Mouse (Mus musculus): Measurements from ENCODE around the gene Kcnh7. TPM values are rescaled to one million over a fixed set of nuclear protein-coding genes. Genes with fewer than 3 reads are reported as not detected.
A peak's percentile ranks its signal among the peaks of the same experiment; 100 is the strongest.

The Kcnh7 gene
- polyA plus RNA-seq, 1 experiment from 2014 or later = 1.2 TPM

DNA sequence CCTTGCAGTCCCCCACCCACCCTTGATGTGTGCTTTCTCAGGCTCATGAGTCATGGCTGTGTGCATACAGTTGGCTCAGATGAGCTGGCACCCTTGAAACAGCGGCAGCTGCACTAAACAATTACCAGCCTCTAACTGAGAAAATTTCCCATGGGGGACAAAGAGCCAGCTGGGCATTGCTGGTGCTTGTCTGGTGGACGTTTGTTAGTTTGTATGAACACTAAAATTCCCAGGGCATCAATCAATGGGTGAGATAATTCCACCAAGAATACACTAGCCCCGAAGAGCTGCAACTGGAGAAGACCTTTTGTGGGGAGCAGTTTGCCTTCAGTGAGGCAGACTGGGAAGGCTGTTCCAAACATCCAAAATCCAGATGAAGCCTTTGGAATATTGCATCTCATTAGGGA lies 376.6 kb downstream of the Kcnh7 start:
- H3K9ac ChIP-seq = no peak overlapping the region
- H3K4me1 ChIP-seq = no peaks in the 10 kb centered on the region
- no peak overlapping the region for H3K4me3 ChIP-seq (replicated peaks)
- H3K27me3 ChIP-seq = no peaks in the 10 kb centered on the region
- H3K9me3 ChIP-seq (replicated peaks) = no peaks in the 10 kb centered on the region
- no peak overlapping the region for H3K27ac ChIP-seq (replicated peaks)
- no peak overlapping the region for H3K4me2 ChIP-seq (replicated peaks)
- ATAC-seq (ENCODE audit: insufficient number of reproducible peaks, low FRiP score, low TSS enrichment, low read depth) = peak; percentile 84
- WGBS = 47% methylated on average over 3 of the region's 3 CpGs
- no peaks in the 10 kb centered on the region for H3K36me3 ChIP-seq

DNA sequence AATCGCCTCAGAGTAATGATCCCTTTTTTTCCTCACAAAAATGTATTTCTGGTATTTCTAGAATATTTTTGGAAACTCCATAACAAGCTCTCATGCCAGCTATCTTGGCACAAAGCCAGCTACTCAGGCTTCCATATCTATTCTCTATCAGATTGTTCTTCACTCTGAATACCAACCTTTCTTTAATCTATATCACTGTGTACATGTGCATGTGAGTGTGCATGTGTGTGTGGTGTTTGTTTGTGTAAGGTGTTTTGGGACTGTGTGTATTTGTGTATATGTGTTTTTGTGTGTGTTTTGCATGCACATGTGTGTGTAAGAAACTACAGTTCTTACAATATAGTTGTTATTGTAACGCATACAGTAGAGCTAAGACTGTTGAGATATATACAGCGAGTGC lies 377.2 kb downstream of the Kcnh7 start:
- 83% methylated on average over 3 of the region's 3 CpGs for WGBS
- no peak overlapping the region for H3K9ac ChIP-seq
- no peak overlapping the region for H3K27ac ChIP-seq (replicated peaks)
- no peaks in the 10 kb centered on the region for H3K4me1 ChIP-seq
- no peak overlapping the region for H3K4me2 ChIP-seq (replicated peaks)
- no peak for ATAC-seq (ENCODE audit: insufficient number of reproducible peaks, low FRiP score, low TSS enrichment, low read depth)
- no peak overlapping the region for H3K4me3 ChIP-seq (replicated peaks)
- H3K9me3 ChIP-seq (replicated peaks) = no peaks in the 10 kb centered on the region
- no peaks in the 10 kb centered on the region for H3K36me3 ChIP-seq
- H3K27me3 ChIP-seq = no peaks in the 10 kb centered on the region

- H3K27me3 ChIP-seq = no peaks in the 10 kb centered on the region
- no peaks in the 10 kb centered on the region for H3K9me3 ChIP-seq (replicated peaks)
- 79% methylated on average over 1 of the region's 1 CpGs for WGBS
- no peak overlapping the region for H3K27ac ChIP-seq (replicated peaks)
- H3K9ac ChIP-seq = no peak overlapping the region
- H3K4me2 ChIP-seq (replicated peaks) = no peak overlapping the region
- H3K4me1 ChIP-seq = no peaks in the 10 kb centered on the region
- no peak overlapping the region for H3K4me3 ChIP-seq (replicated peaks)
- H3K36me3 ChIP-seq = no peaks in the 10 kb centered on the region
- ATAC-seq (ENCODE audit: insufficient number of reproducible peaks, low FRiP score, low TSS enrichment, low read depth) = no peak
Measured at GRCm38 (mm10) chr2:62804030-62804429, 380.1 kb downstream of the Kcnh7 start.

DNA sequence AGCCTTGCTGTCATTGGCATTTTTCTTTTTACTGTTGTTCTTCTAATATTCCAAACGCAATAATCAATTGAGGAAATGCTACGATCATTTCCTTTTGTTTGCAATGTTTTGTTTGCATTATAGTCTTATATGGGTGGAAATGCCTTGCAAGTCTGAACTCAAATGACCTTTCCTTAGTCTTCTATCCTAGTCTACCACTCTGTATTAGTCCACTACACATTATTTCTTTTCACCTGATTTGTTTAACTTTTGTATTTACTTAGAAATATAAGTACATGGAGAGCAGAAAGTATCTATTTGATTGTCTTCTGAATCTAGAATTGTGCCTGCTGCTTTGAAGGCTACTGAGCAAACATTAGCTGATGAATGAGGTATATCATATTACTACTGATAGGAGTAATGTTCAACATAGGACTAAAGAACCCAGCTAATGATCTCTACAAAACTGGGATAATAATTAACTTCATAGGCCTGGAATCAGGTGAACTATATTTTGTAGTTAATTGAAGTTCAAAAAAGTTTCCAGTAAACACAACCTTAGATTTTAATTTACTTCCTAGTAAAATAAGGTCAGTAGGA lies 399.5 kb downstream of the Kcnh7 start:
- WGBS = 79% methylated on average over 2 of the region's 2 CpGs
- Histone ChIP-seq H3K9me3 (replicated peaks) (no peaks in the 10 kb centered on the region), H3K4me1 (no peaks in the 10 kb centered on the region), H3K4me3 (replicated peaks) (no peak overlapping the region), H3K9ac (no peak overlapping the region), H3K27ac (replicated peaks) (no peak overlapping the region), H3K4me2 (replicated peaks) (no peak overlapping the region), H3K36me3 (no peaks in the 10 kb centered on the region), H3K27me3 (no peaks in the 10 kb centered on the region)
- ATAC-seq (ENCODE audit: insufficient number of reproducible peaks, low FRiP score, low TSS enrichment, low read depth) = no peak

DNA sequence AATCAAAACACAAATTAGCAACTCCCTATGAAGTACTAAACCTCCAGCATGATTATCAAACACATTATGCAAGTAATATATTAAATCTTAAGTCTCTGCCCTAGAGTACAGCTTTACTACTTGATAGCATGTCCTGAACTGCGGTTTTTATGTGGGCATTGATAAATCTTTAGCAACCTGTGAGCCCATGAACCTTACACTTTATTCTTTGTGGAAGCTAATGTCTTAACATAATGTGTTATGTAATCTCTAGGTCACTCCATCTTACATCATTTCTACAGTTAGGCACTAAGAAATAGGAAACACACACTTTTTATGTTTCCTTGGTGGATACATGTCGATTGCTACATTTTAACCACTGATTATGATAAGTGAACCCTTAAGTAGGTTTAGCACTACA lies 437.8 kb downstream of the Kcnh7 start:
- Histone ChIP-seq H3K9me3 (replicated peaks) (no peaks in the 10 kb centered on the region), H3K4me1 (no peaks in the 10 kb centered on the region), H3K27ac (replicated peaks) (no peak overlapping the region), H3K27me3 (no peaks in the 10 kb centered on the region), H3K9ac (no peak overlapping the region), H3K4me2 (replicated peaks) (no peak overlapping the region), H3K36me3 (no peaks in the 10 kb centered on the region), H3K4me3 (replicated peaks) (no peak overlapping the region)
- 84% methylated on average over 2 of the region's 2 CpGs for WGBS
- ATAC-seq (ENCODE audit: insufficient number of reproducible peaks, low FRiP score, low TSS enrichment, low read depth) = no peak

GRCm38 (mm10) chr2:62743098-62743497 lies 441.0 kb downstream of the Kcnh7 start:
- no peaks in the 10 kb centered on the region for H3K36me3 ChIP-seq
- no peak overlapping the region for H3K4me3 ChIP-seq (replicated peaks)
- no peaks in the 10 kb centered on the region for H3K27me3 ChIP-seq
- H3K4me1 ChIP-seq = no peaks in the 10 kb centered on the region
- H3K4me2 ChIP-seq (replicated peaks) = no peak overlapping the region
- H3K27ac ChIP-seq (replicated peaks) = no peak overlapping the region
- H3K9me3 ChIP-seq (replicated peaks) = no peaks in the 10 kb centered on the region
- ATAC-seq (ENCODE audit: insufficient number of reproducible peaks, low FRiP score, low TSS enrichment, low read depth) = no peak
- no peak overlapping the region for H3K9ac ChIP-seq
- WGBS = 55% methylated on average over 2 of the region's 2 CpGs

DNA sequence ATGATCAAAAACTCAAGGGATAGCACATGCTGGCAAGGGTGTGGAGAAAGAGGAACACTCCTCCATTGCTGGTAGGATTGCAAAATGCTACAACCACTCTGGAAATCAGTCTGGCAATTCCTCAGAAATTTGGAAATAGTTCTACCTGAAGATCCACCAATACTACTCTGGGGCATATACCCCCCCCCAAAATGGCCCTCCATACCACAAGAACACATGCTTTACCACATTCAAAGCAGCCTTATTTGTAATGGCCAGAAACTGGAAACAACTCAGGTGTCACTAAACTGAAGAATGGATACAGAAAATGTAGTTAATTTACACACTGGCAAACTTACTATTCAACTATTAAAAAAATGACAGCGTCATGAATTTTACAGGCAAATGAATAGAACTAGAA lies 453.4 kb downstream of the Kcnh7 start:
- Histone ChIP-seq H3K9me3 (replicated peaks) (no peaks in the 10 kb centered on the region), H3K4me1 (no peaks in the 10 kb centered on the region), H3K4me3 (replicated peaks) (no peak overlapping the region), H3K36me3 (no peaks in the 10 kb centered on the region), H3K27me3 (no peaks in the 10 kb centered on the region), H3K9ac (no peak overlapping the region), H3K27ac (replicated peaks) (no peak overlapping the region), H3K4me2 (replicated peaks) (no peak overlapping the region)
- 85% methylated on average over 1 of the region's 1 CpGs for WGBS
- ATAC-seq (ENCODE audit: insufficient number of reproducible peaks, low FRiP score, low TSS enrichment, low read depth) = no peak

GRCm38 (mm10) chr2:62727732-62728131 lies 456.4 kb downstream of the Kcnh7 start:
- 84% methylated on average over 2 of the region's 2 CpGs for WGBS
- H3K9ac ChIP-seq = no peak overlapping the region
- no peak overlapping the region for H3K4me3 ChIP-seq (replicated peaks)
- H3K4me1 ChIP-seq = no peaks in the 10 kb centered on the region
- H3K27me3 ChIP-seq = no peaks in the 10 kb centered on the region
- H3K36me3 ChIP-seq = no peaks in the 10 kb centered on the region
- H3K4me2 ChIP-seq (replicated peaks) = no peak overlapping the region
- ATAC-seq (ENCODE audit: insufficient number of reproducible peaks, low FRiP score, low TSS enrichment, low read depth) = no peak
- no peaks in the 10 kb centered on the region for H3K9me3 ChIP-seq (replicated peaks)
- no peak overlapping the region for H3K27ac ChIP-seq (replicated peaks)

GRCm38 (mm10) chr2:62725946-62726345 lies 458.1 kb downstream of the Kcnh7 start:
- no peak overlapping the region for H3K4me3 ChIP-seq (replicated peaks)
- H3K4me1 ChIP-seq = no peaks in the 10 kb centered on the region
- no peak for ATAC-seq (ENCODE audit: insufficient number of reproducible peaks, low FRiP score, low TSS enrichment, low read depth)
- no peaks in the 10 kb centered on the region for H3K36me3 ChIP-seq
- WGBS = 39% methylated on average over 1 of the region's 1 CpGs
- H3K27me3 ChIP-seq = no peaks in the 10 kb centered on the region
- no peak overlapping the region for H3K27ac ChIP-seq (replicated peaks)
- no peak overlapping the region for H3K4me2 ChIP-seq (replicated peaks)
- H3K9me3 ChIP-seq (replicated peaks) = no peaks in the 10 kb centered on the region
- no peak overlapping the region for H3K9ac ChIP-seq

- Histone ChIP-seq H3K4me1 (no peaks in the 10 kb centered on the region), H3K4me3 (replicated peaks) (no peak overlapping the region), H3K27me3 (no peaks in the 10 kb centered on the region), H3K4me2 (replicated peaks) (no peak overlapping the region), H3K9ac (no peak overlapping the region), H3K9me3 (replicated peaks) (no peaks in the 10 kb centered on the region), H3K27ac (replicated peaks) (no peak overlapping the region), H3K36me3 (no peaks in the 10 kb centered on the region)
- WGBS = 47% methylated on average over 1 of the region's 1 CpGs
- no peak for ATAC-seq (ENCODE audit: insufficient number of reproducible peaks, low FRiP score, low TSS enrichment, low read depth)
Measured at GRCm38 (mm10) chr2:62718411-62718810, 465.7 kb downstream of the Kcnh7 start.

DNA sequence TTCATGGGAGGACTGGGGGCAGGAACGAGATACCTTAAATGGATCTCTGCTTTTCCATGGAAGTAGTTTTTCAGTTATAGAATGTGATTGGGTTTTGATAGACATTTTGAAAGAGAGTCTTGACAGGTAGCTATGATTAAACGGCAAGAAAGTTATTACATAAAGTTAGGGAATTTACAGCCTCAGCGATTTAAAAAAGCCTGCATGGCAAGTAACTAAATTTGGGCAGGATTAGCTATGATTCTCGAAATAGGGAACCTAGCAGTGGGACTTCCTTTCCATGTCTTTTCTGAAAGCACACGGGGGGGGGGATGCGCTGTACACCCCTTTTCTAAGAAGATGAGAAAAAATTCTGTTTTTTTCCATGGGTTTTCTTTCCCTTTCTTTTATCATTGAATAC lies 466.8 kb downstream of the Kcnh7 start:
- Histone ChIP-seq H3K27me3 (no peaks in the 10 kb centered on the region), H3K4me2 (replicated peaks) (no peak overlapping the region), H3K27ac (replicated peaks) (no peak overlapping the region), H3K4me3 (replicated peaks) (no peak overlapping the region), H3K36me3 (no peaks in the 10 kb centered on the region), H3K4me1 (no peaks in the 10 kb centered on the region), H3K9me3 (replicated peaks) (no peaks in the 10 kb centered on the region), H3K9ac (no peak overlapping the region)
- 76% methylated on average over 6 of the region's 6 CpGs for WGBS
- no peak for ATAC-seq (ENCODE audit: insufficient number of reproducible peaks, low FRiP score, low TSS enrichment, low read depth)

DNA sequence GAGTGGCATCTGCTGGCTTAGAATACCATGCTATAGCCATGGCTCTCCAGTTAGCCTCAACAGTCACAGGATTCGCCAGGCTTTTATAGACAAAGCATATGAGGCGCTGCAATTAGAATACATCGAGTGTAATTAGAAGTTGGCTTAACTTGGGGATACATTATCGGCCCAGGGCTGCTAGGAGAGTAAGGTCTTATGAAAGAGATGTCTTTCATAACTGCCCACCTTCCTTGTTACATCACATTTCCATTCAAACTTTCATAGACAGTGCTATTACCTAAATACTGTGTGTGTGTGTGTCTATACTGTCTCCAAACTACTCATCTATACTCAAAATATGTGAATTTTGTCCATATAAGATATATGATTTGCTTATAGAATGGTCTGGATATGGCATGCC lies 468.8 kb downstream of the Kcnh7 start:
- Histone ChIP-seq H3K4me1 (no peaks in the 10 kb centered on the region), H3K9me3 (replicated peaks) (no peaks in the 10 kb centered on the region), H3K27me3 (no peaks in the 10 kb centered on the region), H3K27ac (replicated peaks) (no peak overlapping the region), H3K36me3 (no peaks in the 10 kb centered on the region), H3K9ac (no peak overlapping the region), H3K4me3 (replicated peaks) (no peak overlapping the region), H3K4me2 (replicated peaks) (no peak overlapping the region)
- no peak for ATAC-seq (ENCODE audit: insufficient number of reproducible peaks, low FRiP score, low TSS enrichment, low read depth)
- 86% methylated on average over 4 of the region's 4 CpGs for WGBS

Measured in embryonic facial prominence, embryonic 15.5 days (tissue).